Mouse (Mus musculus): ENCODE results near the gene Pacs2. TPM values are rescaled to one million over a fixed set of nuclear protein-coding genes. Genes with fewer than 3 reads are reported as not detected.

Pacs2 gene
- polyA plus RNA-seq, 1 experiment, result 8.7 TPM

DNA sequence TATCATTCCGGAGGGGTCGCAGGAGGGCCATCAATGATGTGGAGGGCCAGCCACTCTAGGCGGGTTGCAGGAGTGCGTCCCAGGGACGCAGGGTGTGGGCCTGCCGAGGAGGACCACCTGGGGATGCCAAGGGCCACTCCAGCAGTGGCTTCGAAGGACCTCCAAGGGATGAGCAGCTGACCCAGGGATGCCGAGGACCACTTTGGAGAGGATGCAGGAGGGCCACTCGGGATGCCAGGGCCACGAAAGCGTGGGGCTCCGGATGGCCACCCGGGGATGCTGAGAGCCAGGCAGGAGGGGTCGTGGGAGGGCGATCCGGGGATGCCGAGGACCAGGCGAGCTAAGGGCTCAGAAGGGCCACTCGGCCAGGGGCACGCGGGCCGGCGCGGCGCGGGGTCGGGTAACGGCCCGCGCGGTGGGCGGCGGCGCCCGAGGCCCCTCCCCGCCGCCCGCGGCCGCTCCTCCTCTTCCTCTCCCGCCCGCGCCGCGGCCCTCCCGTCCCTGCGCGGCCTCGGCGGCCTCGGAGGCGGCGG, 83.5 kb downstream of the Pacs2 start, which contains the start of gene Mta1:
Mta1 (plus strand) TSS at position 530 of the 533 bp plus-strand sequence.
- peaks cover 53% of the 10 kb centered on the region for H3K4me1 ChIP-seq
- no peaks in the 10 kb centered on the region for H3K9me3 ChIP-seq
- peak within 1 kb of the TSS; percentile 93 for H3K4me3 ChIP-seq (replicated peaks)
- TF ChIP-seq FLI1 (IDR thresholded peaks at IDR 0.05; ENCODE audit: low read length) (no peak), GATA1 (IDR thresholded peaks at IDR 0.05; ENCODE audit: borderline replicate concordance, low read length) (no peak)
- H3K27me3 ChIP-seq (replicated peaks), result peaks cover 30% of the 10 kb centered on the region
- H3K36me3 ChIP-seq (replicated peaks; ENCODE audit: low read length), result peaks cover 16% of the 10 kb centered on the region

DNA sequence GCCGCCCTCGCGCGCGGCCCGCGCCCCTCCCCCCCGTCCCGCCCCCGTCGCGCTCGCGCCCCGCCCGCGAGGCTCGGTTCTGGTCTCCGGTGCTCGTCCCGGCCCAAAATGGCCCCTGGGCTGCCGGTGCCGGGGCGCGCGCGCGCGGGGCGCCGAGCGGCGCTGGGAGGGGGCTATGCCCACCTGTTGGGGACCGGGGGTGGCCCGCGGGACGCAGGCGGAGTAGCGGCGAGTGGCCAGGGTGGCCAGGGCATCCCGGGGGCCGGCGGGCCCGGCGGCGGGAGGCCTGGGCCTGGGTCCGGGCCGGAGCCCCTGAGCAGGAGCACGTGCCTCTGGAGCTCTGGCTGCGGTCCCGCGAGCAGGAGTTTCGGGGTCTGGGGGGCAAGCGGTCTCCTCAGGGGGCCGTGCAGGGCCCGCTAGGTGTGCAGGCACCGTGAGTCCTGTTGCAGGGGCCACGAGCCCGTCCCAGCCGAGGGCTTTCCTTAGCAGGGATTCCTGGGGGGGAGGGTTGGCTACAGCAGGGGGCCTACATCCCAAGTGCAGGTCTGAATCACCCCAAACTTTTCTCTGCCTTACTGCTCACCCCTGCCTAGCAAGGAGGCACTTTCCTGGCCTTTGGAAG, 84.3 kb downstream of the Pacs2 start:
- no peak for TF ChIP-seq FLI1 (IDR thresholded peaks at IDR 0.05; ENCODE audit: low read length)
- no peak for TF ChIP-seq GATA1 (IDR thresholded peaks at IDR 0.05; ENCODE audit: borderline replicate concordance, low read length)
- H3K4me3 ChIP-seq (replicated peaks), result peak overlapping the region; percentile 93
- H3K4me1 ChIP-seq, result peaks cover 62% of the 10 kb centered on the region
- peaks cover 24% of the 10 kb centered on the region for H3K36me3 ChIP-seq (replicated peaks; ENCODE audit: low read length)
- peaks cover 30% of the 10 kb centered on the region for H3K27me3 ChIP-seq (replicated peaks)
- no peaks in the 10 kb centered on the region for H3K9me3 ChIP-seq

DNA sequence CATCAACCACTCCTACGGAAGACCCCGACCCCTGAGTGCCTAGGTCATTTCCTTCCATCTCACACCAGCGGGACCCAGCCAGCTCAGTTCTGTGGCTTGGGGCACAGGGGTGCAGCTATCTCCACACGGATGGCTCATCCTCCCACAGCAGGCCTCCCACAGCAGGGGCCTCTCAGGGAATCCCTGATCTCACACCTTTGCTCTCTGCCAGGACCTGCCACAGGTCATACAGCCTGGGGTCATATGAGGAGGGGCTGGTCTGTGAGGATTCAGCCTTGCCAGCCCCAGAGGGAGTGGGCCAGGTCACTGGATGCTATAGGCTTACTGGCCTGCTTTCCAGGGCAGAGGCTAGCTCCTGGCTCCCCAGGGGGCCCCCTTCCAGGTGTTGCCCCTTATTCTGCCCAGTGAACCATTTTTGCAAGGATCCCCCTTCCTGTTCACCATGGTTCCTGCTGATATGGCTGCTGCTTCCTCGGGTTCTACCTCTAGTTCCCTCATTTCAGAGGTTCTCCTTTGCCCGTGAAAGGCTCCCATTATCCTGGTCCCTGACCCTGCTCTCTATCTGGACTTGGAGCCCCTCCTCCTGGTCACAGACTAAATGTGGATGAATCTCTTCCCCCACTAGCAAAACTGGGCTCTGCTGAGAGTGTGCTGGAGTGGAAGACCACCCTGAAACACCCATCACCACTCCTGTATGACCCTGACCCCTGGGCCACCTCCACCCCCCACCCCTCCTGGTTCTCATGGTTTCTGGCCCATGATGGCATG, 85.3 kb downstream of the Pacs2 start:
- Histone ChIP-seq H3K9me3 (no peaks in the 10 kb centered on the region), H3K4me1 (peaks cover 72% of the 10 kb centered on the region), H3K4me3 (replicated peaks) (peak overlapping the region; percentile 93), H3K27me3 (replicated peaks) (peaks cover 30% of the 10 kb centered on the region), H3K36me3 (replicated peaks; ENCODE audit: low read length) (peaks cover 34% of the 10 kb centered on the region)
- TF ChIP-seq GATA1 (IDR thresholded peaks at IDR 0.05; ENCODE audit: borderline replicate concordance, low read length) (no peak), FLI1 (IDR thresholded peaks at IDR 0.05; ENCODE audit: low read length) (no peak)

DNA sequence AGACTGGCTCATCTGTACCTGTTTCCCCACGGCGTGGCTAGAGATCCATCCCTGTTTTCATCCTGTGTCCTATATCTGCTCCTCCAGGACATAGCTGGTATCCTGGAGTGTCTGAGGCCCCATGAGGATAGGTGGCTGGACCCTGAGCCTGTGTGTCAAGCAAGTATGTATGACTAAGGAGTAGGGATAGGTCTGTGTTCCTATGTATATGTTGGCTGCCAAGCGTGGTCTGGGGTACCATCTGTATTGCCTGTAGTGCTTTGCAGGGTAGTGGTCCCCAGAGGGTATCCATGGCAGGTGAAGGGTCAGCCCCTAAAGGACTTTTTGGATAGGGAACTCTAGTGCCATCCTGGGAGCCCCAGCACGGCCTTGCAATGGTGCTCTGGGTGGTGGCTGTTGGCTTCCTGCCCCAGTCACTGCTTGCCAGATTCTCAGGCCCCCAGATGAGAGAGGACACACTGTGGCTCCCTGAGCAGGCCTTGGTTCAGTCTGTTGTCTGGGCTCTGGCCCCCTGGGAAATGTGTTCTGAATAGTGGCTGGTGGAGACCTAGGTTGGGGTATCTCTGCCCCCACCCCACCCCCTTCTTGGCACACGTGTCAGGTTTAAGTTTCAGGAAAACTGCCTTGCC, 86.3 kb downstream of the Pacs2 start:
- TF ChIP-seq GATA1 (IDR thresholded peaks at IDR 0.05; ENCODE audit: borderline replicate concordance, low read length), result no peak
- no peak for TF ChIP-seq FLI1 (IDR thresholded peaks at IDR 0.05; ENCODE audit: low read length)
- peaks cover under 1% of the 10 kb centered on the region for H3K9me3 ChIP-seq
- H3K36me3 ChIP-seq (replicated peaks; ENCODE audit: low read length), result peaks cover 42% of the 10 kb centered on the region
- peak overlapping the region; percentile 35 for H3K4me3 ChIP-seq (replicated peaks)
- peaks cover 79% of the 10 kb centered on the region for H3K4me1 ChIP-seq
- H3K27me3 ChIP-seq (replicated peaks), result peaks cover 24% of the 10 kb centered on the region

DNA sequence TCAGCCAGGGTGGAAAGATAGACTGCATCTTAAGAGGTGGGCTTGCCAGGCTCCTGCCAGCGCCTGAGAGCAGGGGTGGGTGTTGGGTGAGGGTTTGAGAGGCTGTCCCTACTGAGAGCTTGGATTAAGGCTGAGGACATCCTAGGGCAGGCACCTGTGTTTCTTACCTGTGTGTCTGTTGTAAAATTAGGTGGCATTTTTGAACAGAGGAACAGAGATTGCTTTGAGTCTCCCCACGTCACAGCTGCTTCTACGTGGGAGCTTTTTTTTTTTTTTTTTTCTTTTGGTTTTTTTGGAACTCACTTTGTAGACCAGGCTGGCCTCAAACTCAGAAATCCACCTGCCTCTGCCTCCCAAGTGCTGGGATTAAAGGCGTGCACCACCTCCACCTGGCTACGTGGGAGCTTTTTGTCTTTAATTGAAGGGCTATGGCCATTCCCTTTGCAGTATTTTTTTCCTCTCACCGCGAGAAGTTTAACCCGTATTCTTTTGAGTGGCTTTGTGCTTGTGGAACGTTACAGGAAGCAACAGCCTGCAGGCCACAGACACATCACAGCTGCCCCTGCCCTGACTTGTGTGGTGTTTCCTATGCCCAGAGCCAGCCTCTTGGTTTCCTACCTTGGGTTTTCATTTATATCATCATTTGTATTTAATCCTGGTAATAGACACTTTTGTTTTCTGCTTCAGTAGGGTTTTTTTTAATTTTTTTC, 87.1 kb downstream of the Pacs2 start:
- Histone ChIP-seq H3K36me3 (replicated peaks; ENCODE audit: low read length) (peaks cover 51% of the 10 kb centered on the region), H3K4me1 (peaks cover 87% of the 10 kb centered on the region), H3K4me3 (replicated peaks) (no peak overlapping the region), H3K27me3 (replicated peaks) (peaks cover 15% of the 10 kb centered on the region), H3K9me3 (peaks cover 5% of the 10 kb centered on the region)
- TF ChIP-seq GATA1 (IDR thresholded peaks at IDR 0.05; ENCODE audit: borderline replicate concordance, low read length) (no peak), FLI1 (IDR thresholded peaks at IDR 0.05; ENCODE audit: low read length) (no peak)

DNA sequence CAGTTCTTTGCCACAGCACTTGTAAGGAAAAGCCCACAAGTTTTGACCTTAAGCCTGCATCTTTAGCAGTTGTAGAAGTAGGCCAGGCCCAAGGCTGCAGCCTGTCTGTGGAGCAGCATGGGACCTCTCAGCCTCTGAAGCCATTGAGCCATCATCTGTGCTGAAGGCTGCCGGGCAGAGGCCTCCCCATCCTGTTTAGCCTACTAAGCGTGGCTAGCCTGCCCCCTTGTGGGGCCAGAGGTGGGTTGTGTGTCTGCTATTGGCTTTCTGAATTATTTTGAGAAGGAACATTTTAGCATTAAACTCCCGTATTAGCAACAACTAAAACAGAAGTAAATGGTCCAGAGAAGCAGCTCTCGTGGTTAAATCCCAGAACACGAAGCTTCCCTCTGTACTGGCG, 88.2 kb downstream of the Pacs2 start:
- Histone ChIP-seq H3K4me1 (peaks cover 92% of the 10 kb centered on the region), H3K27me3 (replicated peaks) (peaks cover 5% of the 10 kb centered on the region), H3K4me3 (replicated peaks) (peak overlapping the region; percentile 21), H3K36me3 (replicated peaks; ENCODE audit: low read length) (peaks cover 57% of the 10 kb centered on the region), H3K9me3 (peaks cover 11% of the 10 kb centered on the region)
- no peak for TF ChIP-seq GATA1 (IDR thresholded peaks at IDR 0.05; ENCODE audit: borderline replicate concordance, low read length)
- TF ChIP-seq FLI1 (IDR thresholded peaks at IDR 0.05; ENCODE audit: low read length), result no peak

DNA sequence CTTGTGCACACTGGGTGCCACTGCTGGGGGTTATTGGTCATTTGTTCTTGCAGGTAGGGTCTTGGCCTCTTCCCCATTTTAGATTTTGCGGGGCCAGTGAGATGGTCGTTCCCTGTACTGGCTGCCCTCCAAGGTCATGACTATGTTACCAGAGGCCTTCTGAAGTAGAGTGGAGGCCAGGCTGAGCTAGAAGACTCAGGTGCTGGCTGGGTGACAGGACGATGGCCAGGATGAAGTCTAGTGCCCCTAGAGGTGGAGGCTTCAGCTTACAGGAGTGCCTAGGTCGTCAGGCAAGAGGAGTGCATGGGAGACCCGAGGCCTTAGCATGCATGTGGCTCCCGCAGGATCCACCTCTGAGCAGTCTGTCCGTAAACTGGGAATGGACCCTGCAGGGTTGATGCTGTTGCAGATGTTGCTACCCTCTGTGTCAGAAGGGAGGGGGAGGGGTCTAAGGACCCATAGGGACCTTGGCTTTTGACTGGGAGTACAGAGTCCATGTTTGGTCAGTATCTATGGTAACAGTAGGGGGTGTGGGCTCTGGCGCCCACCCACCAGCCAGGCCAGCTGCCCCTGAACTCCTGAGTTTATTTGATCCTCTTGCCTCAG, 89.6 kb downstream of the Pacs2 start:
- no peaks in the 10 kb centered on the region for H3K27me3 ChIP-seq (replicated peaks)
- TF ChIP-seq GATA1 (IDR thresholded peaks at IDR 0.05; ENCODE audit: borderline replicate concordance, low read length) (no peak), FLI1 (IDR thresholded peaks at IDR 0.05; ENCODE audit: low read length) (no peak)
- H3K36me3 ChIP-seq (replicated peaks; ENCODE audit: low read length), result peaks cover 64% of the 10 kb centered on the region
- H3K4me1 ChIP-seq, result peaks cover 98% of the 10 kb centered on the region
- H3K9me3 ChIP-seq, result peaks cover 11% of the 10 kb centered on the region
- no peak overlapping the region for H3K4me3 ChIP-seq (replicated peaks)

DNA sequence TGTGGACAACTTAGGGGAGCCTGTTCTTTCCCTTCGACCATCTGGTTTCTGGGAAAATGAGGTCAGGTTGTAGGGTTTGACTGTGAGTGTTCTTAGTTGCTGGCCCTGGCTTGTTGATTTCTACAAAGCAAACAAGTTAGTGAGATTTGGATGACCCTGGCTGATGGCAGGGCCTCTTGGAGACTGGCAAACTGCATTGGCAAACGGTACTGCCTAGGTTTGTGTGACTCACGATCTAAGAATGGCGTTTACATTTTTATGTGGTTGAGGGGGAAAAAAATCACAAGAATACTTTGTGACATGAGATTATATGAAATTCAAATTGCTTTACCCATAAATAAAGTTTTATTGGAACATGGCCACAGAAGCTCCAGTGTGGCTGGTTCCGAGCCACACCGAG, 92.1 kb downstream of the Pacs2 start:
- peaks cover 61% of the 10 kb centered on the region for H3K36me3 ChIP-seq (replicated peaks; ENCODE audit: low read length)
- no peaks in the 10 kb centered on the region for H3K27me3 ChIP-seq (replicated peaks)
- TF ChIP-seq GATA1 (IDR thresholded peaks at IDR 0.05; ENCODE audit: borderline replicate concordance, low read length), result no peak
- H3K4me3 ChIP-seq (replicated peaks), result no peak overlapping the region
- H3K9me3 ChIP-seq, result peaks cover 11% of the 10 kb centered on the region
- H3K4me1 ChIP-seq, result peaks cover 94% of the 10 kb centered on the region
